Mouse (Mus musculus): ENCODE data around the gene Gm4565. TPM values are rescaled to one million over a fixed set of nuclear protein-coding genes. Genes with fewer than 3 reads are reported as not detected.

Gm4565 gene
- not detected for total RNA-seq (2023)

DNA sequence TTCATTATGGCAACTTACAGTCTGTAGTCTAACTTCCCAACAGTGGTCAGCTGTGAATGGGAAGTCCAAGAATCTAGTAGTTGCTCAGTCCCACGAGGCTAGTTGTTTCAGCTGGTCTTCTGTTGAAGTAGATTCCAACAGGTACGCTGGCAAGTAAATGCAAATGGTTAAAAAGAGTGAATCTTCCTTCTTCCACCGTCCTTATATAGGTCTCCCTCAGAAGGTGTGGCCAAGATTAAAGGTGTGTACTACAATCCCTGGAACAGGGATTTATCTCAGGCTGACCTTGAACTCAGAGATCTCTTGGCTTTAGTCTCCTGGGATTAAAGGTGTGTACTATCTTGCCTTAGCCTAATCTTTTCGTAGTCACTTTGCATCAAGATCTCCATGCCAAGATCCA is at the start of gene Gm4565:
Gm4565 (minus strand) TSS at position 101 of the 400 bp plus-strand sequence.

DNA sequence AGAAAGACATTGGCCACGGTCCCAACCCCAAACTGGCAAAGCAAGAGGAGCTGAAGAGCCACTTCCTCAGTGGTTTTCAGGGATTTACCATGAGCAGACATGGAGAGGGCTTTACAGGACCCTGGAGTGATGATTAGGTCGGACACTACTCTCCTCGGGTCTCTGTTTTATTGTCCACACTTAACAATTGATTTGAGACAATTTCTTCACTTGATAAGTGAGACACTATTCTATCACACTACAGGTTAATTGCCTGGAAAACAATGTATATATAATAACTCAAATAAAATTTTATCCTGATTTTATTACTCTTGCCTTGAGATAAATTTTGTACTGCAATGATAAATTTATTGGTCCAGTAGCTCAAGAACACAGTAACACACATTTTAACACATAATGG is 22.7 kb downstream of the Gm4565 start, which contains the start of gene Gm4201:
Gm4201 (minus strand) TSS at position 101 of the 400 bp plus-strand sequence.

DNA sequence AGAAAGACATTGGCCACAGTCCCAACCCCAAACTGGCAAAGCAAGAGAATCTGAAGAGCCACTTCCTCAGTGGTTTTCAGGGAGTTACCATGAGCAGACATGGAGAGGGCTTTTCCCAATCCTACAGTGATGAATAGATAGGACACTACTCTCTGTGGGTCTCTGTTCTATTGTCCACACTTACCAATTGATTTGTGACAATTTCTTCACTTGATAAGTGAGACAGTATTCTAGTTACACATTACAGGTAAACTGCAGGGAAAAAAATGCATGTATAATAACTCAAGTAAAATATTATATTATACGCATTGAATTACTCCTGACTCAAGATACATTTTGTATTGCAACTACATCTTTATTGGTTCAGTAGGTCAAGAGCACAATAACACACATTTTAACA is 53.1 kb downstream of the Gm4565 start, which contains the start of gene Gm8677:
Gm8677 (minus strand) TSS at position 101 of the 400 bp plus-strand sequence.

Other genes starting within 250 kb of the Gm4565 start
- not detected for gene Gm8660, start 217.1 kb downstream of the Gm4565 start, total RNA-seq (2023)
- not detected for gene Vmn1r148, start 174.5 kb downstream of the Gm4565 start, total RNA-seq (2023)
- not detected for gene Vmn1r149, start 149.9 kb downstream of the Gm4565 start, total RNA-seq (2023)
- not detected for gene Gm10665, start 124.1 kb downstream of the Gm4565 start, total RNA-seq (2023)
- not detected for gene Vmn1r151, start 88.4 kb downstream of the Gm4565 start, total RNA-seq (2023)
- not detected for gene Vmn1r152, start 65.2 kb downstream of the Gm4565 start, total RNA-seq (2023)
- gene Gm8677, start 53.2 kb downstream of the Gm4565 start, total RNA-seq (2023) = not detected
- gene Gm4201, start 22.8 kb downstream of the Gm4565 start, total RNA-seq (2023) = not detected
- not detected for gene Vmn1r155, start 69.9 kb upstream of the Gm4565 start, total RNA-seq (2023)
- not detected for gene Gm8693, start 104.2 kb upstream of the Gm4565 start, total RNA-seq (2023)
- not detected for gene Gm4567, start 131.6 kb upstream of the Gm4565 start, total RNA-seq (2023)
- not detected for gene Vmn1r157, start 173.6 kb upstream of the Gm4565 start, total RNA-seq (2023)
- not detected for gene Vmn1r158, start 202.7 kb upstream of the Gm4565 start, total RNA-seq (2023)